Mouse (Mus musculus): Measurements from ENCODE around the gene Klk1b1. TPM values are rescaled to one million over a fixed set of nuclear protein-coding genes. Genes with fewer than 3 reads are reported as not detected.
"Not testable (repeated sequence)": the region's sequence is repeated elsewhere in the genome, so short reads cannot be mapped to it uniquely, and the experiment has no call there.

Gene Klk1b1
- total RNA-seq (2021): not detected
- long read RNA-seq, experiment 1: 0 reads
- long read RNA-seq, experiment 2: 0 reads

DNA sequence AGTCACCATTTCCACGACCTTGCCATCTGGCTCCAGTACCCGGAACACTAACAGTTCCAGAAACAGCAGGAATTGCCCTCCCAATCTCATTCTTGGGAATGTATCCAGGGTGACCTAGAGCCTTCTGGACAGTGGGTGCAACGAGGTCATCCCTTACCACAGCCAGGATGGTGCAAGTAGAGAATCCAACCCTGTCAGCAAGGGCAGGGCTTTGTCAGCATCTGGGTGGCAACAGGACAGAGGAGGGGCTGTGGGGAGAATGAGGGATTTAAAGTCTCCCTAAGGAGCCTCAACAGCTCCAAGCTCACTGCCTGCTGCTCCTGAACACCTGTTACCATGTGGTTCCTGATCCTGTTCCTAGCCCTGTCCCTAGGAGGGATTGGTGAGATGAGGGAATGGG, at the start of gene Klk1b1:
Klk1b1 (plus strand) TSS at position 301 of the 400 bp plus-strand sequence.
- no peak for DNase-seq (ENCODE audit: extremely low spot score in 1 of 2, low spot score in 2 of 2)
- TF ChIP-seq CTCF (IDR thresholded peaks at IDR 0.05): no peak
- H3K27ac ChIP-seq: no peak within 1 kb of the TSS
- intact Hi-C loops (cut with DNase I): no loop called here
- H3K4me3 ChIP-seq: no peak within 1 kb of the TSS

DNA sequence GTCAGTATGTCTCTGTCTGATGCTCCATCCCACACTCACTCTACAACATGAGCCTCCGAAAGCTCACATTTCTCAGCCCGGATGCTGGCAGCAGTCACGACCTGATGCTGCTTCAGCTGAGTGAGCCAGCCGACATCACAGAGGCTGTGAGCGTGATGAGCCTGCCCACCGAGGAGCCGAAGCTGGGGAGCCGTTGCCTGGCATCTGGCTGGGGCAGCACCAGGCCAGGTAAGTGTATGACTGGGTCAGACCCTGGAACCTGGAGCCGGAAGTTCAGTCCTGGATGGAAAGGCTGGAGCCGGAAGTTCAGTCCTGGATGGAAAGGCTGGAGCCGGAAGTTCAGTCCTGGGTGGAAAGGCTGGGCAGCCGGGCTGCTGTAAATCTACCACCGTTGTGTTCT, 48.1 kb upstream of the Klk1b1 start:
- Histone ChIP-seq H3K4me3 (no peak overlapping the region), H3K27ac (no peak overlapping the region)
- no peak for DNase-seq (ENCODE audit: extremely low spot score in 1 of 2, low spot score in 2 of 2)
- intact Hi-C loops (cut with DNase I): no loop called here
- TF ChIP-seq CTCF (IDR thresholded peaks at IDR 0.05): no peak

DNA sequence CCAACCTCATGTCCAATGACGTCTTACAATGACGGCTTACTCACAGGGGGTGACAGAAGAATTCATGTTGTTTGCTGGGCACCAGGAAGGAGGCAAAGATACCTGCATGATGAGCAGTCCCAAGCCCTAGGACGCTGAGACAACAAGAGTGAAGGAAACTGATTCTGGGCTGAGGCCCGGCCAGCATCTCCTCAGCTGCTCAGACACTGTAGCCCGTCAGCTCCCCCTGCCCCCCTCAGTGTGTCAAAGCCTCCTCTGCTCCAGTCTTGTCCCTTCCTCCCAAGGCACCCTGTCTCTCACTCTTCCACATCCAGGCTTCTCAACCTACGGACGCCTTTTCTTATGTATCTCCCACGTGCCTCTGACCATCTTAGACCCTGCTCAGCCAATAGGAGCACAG, 47.7 kb upstream of the Klk1b1 start:
- TF ChIP-seq CTCF (IDR thresholded peaks at IDR 0.05): no peak
- Histone ChIP-seq H3K27ac (no peak overlapping the region), H3K4me3 (no peak overlapping the region)
- DNase-seq (ENCODE audit: extremely low spot score in 1 of 2, low spot score in 2 of 2): no peak
- intact Hi-C loops (cut with DNase I): no loop called here

DNA sequence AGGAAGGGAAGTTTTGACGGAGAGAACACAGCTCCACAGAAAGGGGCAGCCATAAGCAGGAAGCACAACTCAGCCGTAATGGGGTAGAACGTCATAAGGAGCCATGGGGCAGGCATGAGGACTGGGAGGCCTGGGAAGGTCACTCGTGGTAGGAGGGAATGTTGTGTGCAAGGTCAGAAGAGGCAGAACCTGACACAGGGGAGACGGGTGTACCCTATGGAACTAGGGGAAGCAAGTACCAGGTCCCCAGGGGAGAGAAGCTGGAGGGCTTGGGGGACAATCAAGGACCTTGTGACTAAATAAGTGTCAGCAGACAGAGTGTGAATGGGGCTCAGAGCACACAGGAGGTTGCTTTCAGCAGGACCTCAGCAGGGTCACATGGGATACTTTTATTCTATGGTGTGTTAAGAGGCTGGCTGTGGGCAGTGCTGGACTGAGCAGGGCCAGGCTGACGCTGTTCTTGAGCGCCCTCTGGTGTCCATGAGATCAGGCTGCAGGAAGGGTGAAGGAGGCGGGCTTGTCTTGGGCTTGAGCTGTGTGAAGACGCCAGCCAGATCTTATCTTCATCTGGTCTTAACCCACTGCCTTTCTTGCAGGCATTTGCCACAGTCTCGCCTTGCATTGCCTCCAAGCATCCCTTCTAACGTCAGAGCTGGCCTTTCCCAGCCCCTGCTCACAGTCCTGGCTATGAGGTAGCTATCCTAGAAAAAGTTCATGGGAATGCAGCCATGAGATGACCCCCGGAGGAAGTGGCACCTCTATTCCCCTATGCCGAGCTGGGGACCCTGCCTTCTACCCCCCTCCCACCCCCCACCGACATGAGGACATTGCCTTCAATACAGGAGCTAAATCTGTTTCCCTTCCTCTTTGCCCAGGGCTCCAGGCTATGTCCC, 46.7 kb upstream of the Klk1b1 start:
- no peak overlapping the region for H3K27ac ChIP-seq
- intact Hi-C loops (cut with DNase I): no loop called here
- H3K4me3 ChIP-seq: no peak overlapping the region
- TF ChIP-seq CTCF (IDR thresholded peaks at IDR 0.05): peak; percentile 82
- DNase-seq (ENCODE audit: extremely low spot score in 1 of 2, low spot score in 2 of 2): peak; percentile 72 to 76

- intact Hi-C loops (cut with DNase I): no loop called here
- no peak for TF ChIP-seq CTCF (IDR thresholded peaks at IDR 0.05)
- H3K4me3 ChIP-seq: no peak overlapping the region
- no peak for DNase-seq (ENCODE audit: extremely low spot score in 1 of 2, low spot score in 2 of 2)
- no peak overlapping the region for H3K27ac ChIP-seq
Observed at GRCm38 (mm10) chr7:43920582-43920981, 46.0 kb upstream of the Klk1b1 start.

DNA sequence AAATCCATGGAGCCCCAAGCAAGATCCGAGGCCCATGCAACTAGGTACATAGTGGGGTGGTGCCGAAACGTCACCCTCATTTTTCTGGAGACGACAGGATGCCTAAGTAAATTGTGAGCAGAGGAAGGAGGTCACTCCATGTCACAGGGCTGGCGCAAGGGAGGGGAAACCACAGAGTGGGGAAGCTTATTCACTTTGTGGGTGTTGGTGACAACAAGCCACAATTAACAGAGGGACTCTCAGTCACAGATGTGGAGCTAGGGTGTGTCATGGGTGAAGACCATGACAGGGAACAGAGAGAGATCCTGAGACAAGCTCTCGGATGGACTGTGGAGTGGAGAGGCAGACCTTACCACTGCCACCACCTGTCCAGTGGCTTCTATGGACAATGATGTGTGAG, 45.5 kb upstream of the Klk1b1 start:
- TF ChIP-seq CTCF (IDR thresholded peaks at IDR 0.05): no peak
- Histone ChIP-seq H3K27ac (no peak overlapping the region), H3K4me3 (no peak overlapping the region)
- no peak for DNase-seq (ENCODE audit: extremely low spot score in 1 of 2, low spot score in 2 of 2)
- intact Hi-C loops (cut with DNase I): no loop called here

DNA sequence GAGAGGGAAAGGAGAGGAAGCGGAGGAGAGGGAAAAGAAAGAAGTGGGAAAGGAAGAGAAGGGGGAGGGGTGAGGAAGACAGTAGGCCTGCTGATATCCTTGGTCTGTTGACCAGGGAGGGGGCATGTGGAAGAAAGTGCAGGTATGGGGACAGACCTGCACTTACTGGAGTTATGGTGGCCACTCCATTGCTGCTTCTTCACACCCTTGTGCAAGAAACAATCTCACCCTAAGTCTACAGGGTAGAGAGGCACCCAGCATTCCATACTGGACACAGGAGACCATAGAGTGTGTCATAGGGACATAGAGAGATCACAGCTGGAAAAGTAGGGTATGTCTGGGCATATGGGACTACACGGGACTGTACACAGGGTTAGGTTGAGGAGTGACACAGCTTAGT, 44.6 kb upstream of the Klk1b1 start:
- DNase-seq (ENCODE audit: extremely low spot score in 1 of 2, low spot score in 2 of 2): no peak
- intact Hi-C loops (cut with DNase I): no loop called here
- Histone ChIP-seq H3K27ac (no peak overlapping the region), H3K4me3 (no peak overlapping the region)
- no peak for TF ChIP-seq CTCF (IDR thresholded peaks at IDR 0.05)

DNA sequence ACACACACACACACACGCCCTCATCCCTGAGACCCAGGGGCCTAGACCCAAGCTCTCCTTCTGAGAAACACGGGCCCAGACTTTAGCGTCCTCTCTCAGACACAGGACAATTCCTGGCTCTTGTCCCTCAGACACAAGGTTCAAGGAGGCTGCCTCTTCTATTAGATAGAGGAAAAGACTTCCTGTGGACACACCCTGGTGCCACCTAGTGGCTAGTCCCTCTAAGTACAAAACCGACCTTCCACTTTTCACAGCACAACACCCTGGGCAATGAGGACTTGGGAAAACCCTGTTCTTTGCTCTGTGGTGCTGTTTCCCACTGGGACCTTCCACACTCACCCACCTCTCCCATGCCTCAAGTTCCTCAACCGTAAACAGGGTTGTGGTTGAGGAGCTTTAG, 40.6 kb upstream of the Klk1b1 start:
- DNase-seq (ENCODE audit: extremely low spot score in 1 of 2, low spot score in 2 of 2): no peak
- peak; percentile 40 for TF ChIP-seq CTCF (IDR thresholded peaks at IDR 0.05)
- no peak overlapping the region for H3K27ac ChIP-seq
- intact Hi-C loops (cut with DNase I): no loop called here
- no peak overlapping the region for H3K4me3 ChIP-seq

DNA sequence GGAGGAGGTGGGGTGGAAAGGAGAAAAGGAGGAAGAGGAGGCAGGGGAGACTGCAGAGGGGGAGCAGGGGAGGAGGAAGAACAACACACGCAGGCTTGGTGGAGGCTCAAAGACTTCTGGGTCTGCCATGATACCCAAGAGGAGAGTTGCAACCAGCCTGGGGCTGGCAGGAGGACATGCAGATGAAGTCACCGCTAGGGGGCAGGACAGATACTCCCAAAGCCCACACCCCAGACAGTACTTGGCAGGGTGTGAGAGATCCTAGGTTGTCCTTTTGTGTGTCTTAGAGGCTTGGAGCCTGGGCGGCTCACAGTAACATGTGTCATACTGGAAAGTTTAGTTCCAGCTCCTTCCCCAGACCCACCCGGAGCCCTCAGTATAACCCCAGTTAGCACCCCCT, 38.0 kb upstream of the Klk1b1 start:
- H3K4me3 ChIP-seq: no peak overlapping the region
- intact Hi-C loops (cut with DNase I): no loop called here
- no peak overlapping the region for H3K27ac ChIP-seq
- peak; percentile 35 for TF ChIP-seq CTCF (IDR thresholded peaks at IDR 0.05)
- no peak for DNase-seq (ENCODE audit: extremely low spot score in 1 of 2, low spot score in 2 of 2)

DNA sequence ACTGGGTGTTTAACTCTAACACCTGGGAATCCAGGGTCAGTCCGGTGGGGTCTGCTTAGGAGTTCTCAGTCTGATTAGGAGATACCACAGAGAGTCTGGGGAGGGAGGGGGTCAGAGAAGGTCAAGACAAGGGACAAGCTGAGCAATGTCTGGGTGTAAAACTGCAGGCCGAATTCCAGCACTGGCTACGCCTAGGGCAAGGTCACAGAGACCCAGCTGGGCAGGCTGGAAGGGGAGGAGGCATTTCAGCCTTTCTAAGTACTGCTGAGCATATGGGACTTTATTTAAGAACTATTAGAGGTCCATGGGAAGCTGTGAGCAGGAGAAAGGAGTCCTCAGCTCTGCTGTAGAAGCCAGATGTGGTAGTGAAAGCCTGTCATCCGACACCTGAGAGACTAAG, 34.2 kb upstream of the Klk1b1 start:
- no peak for DNase-seq (ENCODE audit: extremely low spot score in 1 of 2, low spot score in 2 of 2)
- Histone ChIP-seq H3K27ac (no peak overlapping the region), H3K4me3 (no peak overlapping the region)
- no peak for TF ChIP-seq CTCF (IDR thresholded peaks at IDR 0.05)
- intact Hi-C loops (cut with DNase I): loop anchor here (5.0 kb wide), 1 partner anchor 285 kb away; the partner anchor contains the start of gene Klk1b5

GRCm38 (mm10) chr7:43933440-43933839, 33.1 kb upstream of the Klk1b1 start, which contains the start of gene Klk15:
TSS of gene Klk15 (plus strand) at chr7:43933740.
- TF ChIP-seq CTCF (IDR thresholded peaks at IDR 0.05): no peak
- DNase-seq (ENCODE audit: extremely low spot score in 1 of 2, low spot score in 2 of 2): no peak
- Histone ChIP-seq H3K4me3 (no peak within 1 kb of the TSS), H3K27ac (no peak within 1 kb of the TSS)
- intact Hi-C loops (cut with DNase I): loop anchor here (5.0 kb wide), 1 partner anchor 284 kb away; the partner anchor contains the start of gene Klk1b5

DNA sequence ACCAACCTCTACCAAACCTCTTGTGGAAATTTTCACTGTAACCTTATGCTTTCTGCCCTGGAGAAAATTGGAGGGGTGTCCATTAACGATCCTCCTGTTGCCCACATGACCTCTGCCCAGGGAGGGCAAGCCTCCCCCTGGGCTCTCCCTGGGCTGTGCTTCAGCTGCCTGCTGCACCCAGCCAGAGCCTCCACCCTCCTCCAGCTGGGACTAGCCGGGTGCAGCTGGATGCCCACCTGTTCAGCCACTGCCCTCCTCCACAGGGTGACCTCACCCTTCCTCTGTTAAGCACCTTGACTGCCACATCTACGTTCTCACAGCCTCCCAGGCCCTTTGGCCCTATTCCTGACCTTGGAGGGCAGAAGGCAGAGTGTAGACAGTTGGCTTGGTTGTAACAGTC, 31.8 kb upstream of the Klk1b1 start:
- intact Hi-C loops (cut with DNase I): loop anchor here (5.0 kb wide), 1 partner anchor 283 kb away; the partner anchor contains the start of gene Klk1b5
- Histone ChIP-seq H3K27ac (no peak overlapping the region), H3K4me3 (no peak overlapping the region)
- TF ChIP-seq CTCF (IDR thresholded peaks at IDR 0.05): no peak
- no peak for DNase-seq (ENCODE audit: extremely low spot score in 1 of 2, low spot score in 2 of 2)

DNA sequence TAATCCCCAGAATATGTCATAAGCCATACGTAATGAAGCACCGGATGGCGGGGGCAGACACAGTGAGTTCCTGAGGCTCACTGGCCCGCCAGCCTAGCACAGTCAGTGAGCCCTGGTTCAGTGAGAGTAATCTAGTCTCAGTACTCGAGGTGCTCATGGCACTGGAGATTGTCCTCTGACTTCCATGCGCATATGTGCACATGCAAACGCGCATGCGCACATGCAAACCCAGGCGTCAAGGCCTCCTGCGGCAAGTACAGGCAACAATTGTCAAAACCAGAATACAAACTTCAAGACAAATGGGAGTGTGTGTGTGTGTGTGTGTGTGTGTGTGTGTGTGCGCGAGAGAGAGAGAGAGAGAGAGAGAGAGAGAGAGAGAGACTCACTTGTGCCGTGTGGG, 30.0 kb upstream of the Klk1b1 start:
- intact Hi-C loops (cut with DNase I): no loop called here
- Histone ChIP-seq H3K27ac (no peak overlapping the region), H3K4me3 (no peak overlapping the region)
- no peak for TF ChIP-seq CTCF (IDR thresholded peaks at IDR 0.05)
- no peak for DNase-seq (ENCODE audit: extremely low spot score in 1 of 2, low spot score in 2 of 2)

GRCm38 (mm10) chr7:43942293-43942692, 24.3 kb upstream of the Klk1b1 start:
- DNase-seq (ENCODE audit: extremely low spot score in 1 of 2, low spot score in 2 of 2); intact Hi-C loops (cut with DNase I); H3K27ac ChIP-seq; H3K4me3 ChIP-seq: not testable (repeated sequence)
